Mouse (Mus musculus) ovary, adult 18-20 months (tissue): ENCODE data around the gene Opn3.
A peak's percentile ranks its signal among the peaks of the same experiment; 100 is the strongest.

ENCODE experiments used
- DNase-seq: peaks from one replicate; pipeline ENCODE4 v3.0.0; 2022; ENCODE audit warnings: low spot score, mixed read lengths

Gene Opn3

DNA sequence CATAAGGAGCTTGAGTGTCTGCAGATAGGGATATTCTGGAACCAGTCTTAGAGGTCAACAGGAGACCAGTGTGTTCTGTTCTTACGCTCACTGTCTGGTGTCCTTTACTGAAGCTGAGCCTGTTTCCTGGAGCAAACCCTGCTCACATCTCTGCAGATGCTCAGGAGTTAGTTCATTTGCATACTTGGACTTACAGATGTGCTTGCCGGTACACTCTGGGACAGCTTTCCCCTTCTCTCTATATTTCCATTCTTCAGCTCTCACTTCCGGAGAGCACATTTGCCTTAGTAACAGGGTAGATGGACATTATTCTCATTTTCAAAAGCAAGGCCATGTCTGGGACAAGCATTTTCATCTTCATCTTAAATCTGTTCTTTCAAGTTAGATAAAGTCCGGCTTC lies 44.0 kb downstream of the Opn3 start:
- DNase-seq: no peak

DNA sequence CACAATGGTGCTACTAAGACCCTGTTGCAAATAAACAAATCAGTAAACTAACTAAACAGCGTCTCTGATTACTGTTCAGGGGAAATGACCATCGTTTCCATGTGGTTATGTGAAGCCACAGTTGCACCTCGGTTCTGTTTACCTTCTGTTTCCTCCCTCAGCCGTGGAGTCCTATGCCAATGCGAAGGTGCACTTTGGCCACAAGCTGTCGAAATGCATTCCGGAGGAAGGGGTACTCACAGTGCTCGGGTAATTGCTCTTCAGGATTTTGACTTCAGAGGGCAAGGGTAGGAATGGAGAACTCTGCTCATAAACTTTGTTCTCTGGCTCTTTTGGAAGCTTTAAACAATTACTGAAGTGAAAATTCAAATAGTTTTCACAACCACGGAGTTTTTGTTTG lies 45.6 kb downstream of the Opn3 start:
- DNase-seq: no peak

GRCm38 (mm10) chr1:175643496-175644265 lies 48.9 kb downstream of the Opn3 start:
- no peak for DNase-seq

DNA sequence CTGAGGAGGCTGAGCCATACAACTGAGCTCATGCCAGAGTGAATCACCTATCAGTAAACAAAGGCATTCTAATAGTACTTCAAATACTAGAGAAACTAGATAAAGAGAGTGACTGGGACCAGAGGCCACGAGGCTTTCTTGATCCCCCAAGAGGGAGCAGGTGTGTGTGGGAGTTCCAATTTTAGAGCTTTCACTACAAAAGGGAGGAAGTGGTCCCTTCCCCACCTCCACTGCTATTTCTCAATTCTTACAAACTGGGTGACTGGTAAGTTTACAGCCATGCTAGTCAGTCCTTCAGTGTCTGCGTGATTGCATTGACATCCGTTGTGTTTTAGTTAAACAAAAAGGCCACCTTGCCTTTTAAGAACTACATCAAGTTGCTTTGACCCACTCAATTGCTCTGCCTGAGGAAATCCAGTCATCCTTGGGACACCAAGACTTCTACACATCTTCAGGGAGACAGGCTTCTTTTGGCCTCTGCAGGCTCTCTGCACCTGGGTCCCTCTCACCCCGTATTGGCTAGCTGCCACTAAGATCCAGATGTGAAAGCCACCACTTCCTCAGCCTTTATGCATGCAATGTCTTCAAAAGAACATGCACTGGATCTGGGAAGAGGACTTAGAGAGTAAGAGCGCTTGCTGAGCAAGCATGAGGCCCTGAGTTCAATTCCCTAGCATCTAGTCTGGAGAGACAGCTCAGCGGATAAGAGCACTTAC lies 52.0 kb downstream of the Opn3 start:
- no peak for DNase-seq

DNA sequence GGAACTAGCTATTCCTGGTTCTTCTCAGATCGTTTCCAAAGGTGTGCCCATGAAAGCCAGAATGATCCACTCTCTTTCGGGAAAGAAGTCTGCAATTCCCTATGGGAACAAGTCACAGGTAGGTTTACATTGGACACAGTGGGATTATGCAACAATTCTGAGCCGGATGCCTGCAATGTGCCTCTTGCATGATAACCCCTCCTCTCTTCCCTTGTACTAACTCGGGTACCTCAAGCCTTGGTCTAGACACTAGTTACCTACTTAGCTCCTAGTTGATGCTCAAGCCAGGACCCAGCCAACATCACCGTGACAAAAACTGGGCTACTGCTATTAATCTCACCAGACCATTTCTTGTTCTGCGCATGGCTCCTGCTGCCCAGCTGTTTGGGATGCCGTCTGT lies 53.5 kb downstream of the Opn3 start:
- DNase-seq: no peak

GRCm38 (mm10) chr1:175637677-175638076 lies 54.9 kb downstream of the Opn3 start:
- no peak for DNase-seq

DNA sequence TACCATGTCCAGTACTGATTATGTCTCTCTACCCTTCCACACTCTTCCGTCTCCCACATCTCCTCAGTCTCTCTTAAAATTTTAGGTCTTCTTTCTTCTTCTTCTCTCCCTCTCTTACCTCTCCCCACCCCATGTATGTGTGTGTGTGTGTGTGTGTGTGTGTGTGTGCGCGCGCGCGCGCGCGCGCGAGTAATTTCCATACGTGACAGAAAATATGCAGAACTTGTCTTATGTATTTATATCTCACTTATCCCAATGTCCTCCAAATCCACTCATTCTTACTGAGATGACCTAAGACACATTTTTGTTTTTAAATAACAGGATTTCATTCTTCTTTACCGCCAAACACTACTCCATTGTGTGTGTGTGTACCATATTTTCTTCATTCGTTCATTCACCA lies 60.1 kb downstream of the Opn3 start:
- no peak for DNase-seq

DNA sequence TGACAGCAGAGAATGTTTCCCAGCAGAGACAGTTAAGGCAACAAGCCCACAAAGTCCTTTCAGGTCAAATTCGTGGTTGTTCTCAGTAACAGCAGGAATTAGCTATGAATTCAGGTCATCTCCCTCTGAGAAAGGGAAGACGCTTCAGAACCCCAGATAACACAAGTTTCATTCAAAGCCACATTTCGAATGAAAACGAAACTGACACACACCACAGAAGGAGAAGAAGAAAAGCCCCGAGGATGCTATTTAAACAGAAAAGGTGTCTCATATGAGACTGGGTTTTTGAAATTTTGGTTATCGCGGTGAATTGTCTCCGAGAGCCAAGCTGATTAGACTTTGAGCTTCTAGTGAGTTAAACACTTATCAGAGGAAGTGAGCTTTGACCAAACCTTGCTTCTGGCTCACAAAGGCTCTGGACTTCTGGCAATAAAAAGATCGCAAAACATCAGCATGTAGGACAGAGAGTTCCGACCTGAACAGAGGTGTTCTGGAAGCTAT lies 60.8 kb downstream of the Opn3 start:
- no peak for DNase-seq

DNA sequence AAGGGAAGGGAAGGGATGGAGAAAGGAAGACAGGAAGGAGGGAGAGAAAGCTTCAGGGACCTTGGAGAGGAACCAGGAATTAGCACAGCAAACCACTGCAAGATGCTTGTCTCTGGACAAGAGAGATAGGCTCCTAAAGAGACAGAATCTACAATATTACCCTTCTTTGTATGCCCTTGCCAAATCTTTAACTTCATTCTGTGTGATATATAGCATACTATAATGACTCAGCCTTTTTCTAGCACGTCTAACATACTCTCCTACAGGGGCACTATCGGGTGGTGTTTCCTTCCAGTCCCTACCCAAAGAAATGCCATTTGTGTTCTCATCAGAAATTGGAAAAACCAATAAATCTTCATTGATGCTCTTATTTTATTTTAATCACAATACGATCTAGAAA lies 61.5 kb downstream of the Opn3 start:
- no peak for DNase-seq

- no peak for DNase-seq
Observed at GRCm38 (mm10) chr1:175630345-175630744, 62.2 kb downstream of the Opn3 start.

GRCm38 (mm10) chr1:175629248-175629647 lies 63.3 kb downstream of the Opn3 start:
- DNase-seq: no peak

DNA sequence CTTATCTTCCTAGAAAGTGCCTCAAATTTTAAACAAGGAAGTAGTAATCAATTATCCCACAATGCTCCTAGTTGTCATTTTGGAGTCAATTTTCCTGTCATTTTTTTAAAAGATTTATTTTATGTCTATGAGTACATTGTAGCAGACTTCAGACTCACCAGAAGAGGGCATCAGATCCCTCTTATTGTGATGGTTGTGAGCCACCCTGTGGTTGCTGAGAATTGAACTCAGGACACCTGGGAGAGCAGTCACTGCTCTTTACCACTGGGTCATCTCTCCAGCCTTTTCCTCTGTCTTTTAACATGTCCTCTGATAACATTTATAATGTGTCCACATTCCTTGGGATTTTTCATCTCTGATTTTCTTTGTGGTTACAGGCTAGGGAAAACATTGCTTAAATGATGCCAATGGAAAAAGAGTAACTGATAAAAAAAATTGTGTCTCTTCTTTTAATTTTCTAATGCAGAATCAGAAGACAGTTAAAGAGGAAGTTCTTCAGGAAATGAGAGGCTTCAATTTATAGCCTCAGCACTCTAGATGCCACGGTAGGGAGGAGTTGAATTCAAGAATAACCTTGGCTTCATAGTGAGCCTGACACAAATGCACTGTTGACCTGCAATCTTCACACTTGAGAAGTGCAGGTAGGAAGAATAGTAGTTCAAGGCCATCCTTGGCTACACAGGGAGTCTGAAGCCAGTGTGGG lies 66.4 kb downstream of the Opn3 start:
- DNase-seq: no peak

DNA sequence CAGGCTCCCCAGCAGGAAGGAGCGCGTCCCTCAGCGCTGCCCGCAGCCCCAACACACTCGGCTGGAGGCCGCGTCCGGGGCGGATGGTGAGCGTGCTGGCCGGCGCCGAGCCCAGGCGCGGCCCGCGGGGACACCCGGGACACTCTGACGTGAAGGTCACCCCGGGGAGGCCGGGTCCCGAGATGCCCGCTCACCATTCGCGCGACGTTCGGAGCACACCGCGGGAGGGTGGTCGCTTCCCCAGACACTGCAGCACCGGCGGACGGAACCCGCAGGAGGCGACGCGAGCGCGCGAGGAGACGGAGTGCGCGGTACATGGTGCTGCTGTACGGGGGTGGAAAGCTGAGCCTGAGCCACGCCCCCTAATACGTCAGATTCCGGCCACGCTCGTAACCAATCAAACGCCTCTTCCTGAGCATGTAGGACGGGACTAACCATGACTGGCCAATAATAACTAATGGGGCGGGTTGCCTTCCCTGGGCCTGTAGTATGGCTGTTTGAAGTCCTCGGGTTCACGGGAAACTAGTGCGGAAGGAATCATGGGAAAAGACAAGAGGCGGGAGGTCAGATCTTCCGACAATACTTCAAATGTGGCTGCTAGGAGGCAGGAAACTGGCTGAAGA lies 67.2 kb downstream of the Opn3 start, which contains the start of gene Fh1:
TSS of gene Fh1 (minus strand) at position 379 of the 623 bp plus-strand sequence.
- peak; percentile 95 for DNase-seq

- no peak for DNase-seq
Observed at GRCm38 (mm10) chr1:175623656-175624055, 68.9 kb downstream of the Opn3 start.

DNA sequence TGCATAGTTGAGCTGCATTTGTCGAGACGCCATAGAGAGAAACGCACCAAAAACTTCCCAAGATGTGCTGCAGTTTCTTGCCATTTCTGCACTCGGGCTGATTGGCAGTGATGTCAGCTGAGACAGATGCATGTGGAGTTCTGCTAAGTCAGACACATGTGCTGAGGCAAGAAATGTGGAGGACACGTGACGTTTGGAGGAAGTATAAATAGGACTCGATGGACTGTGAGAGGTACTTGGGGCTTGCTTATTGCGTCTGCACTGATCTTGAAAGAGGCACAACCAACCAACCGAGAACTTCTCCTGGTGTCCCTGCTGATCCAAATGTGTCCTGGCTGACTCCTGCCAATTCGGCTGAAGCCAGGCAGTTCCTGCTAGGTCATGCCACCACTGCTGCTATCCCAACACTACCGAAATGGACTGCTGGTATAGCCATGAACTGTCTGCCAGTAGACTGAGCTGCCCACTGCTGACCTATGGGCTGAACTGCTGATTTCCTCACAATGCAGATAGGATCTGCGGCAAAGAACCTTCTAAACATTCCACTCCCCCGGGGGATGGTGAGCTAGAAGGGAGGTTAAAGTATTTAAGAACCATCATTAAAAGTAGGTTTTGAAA lies 72.7 kb downstream of the Opn3 start, which contains the start of gene Kmo:
TSS of gene Kmo (plus strand) at position 568 of the 618 bp plus-strand sequence.
- no peak for DNase-seq

- no peak for DNase-seq
Observed at GRCm38 (mm10) chr1:175614992-175615391, 77.6 kb downstream of the Opn3 start.
